Mouse (Mus musculus) bone marrow macrophage, adult 2 months (primary cell): ENCODE measurements around the gene Uso1.

Source experiments
- CTCF ChIP-seq: IDR thresholded peaks from 2 replicates; pipeline ENCODE4 v1.5.1; 2012; ENCODE audit warnings: low read depth, mild to moderate bottlenecking, low read length, moderate library complexity
- POLR2A ChIP-seq: IDR thresholded peaks from 2 replicates; pipeline ENCODE4 v1.6.1; 2012; ENCODE audit warnings: mild to moderate bottlenecking, low read depth, low read length, borderline replicate concordance

GRCm38 (mm10) chr5:92117823-92118403 is 19.8 kb upstream of the Uso1 start:
- TF ChIP-seq CTCF (peak; percentile 59), POLR2A (no peak)
